Mouse (Mus musculus) myocyte (in vitro differentiated cells): ENCODE data around the gene Fam118b. TPM values are rescaled to one million over a fixed set of nuclear protein-coding genes. Genes with fewer than 3 reads are reported as not detected.

ENCODE experiments used
- H3K27me3 ChIP-seq: one replicate; pipeline ENCODE4 v1.6.1; 2011; ENCODE audit not compliant: control insufficient read depth, insufficient read depth, insufficient read length
- H3K36me3 ChIP-seq: one replicate; pipeline ENCODE4 v1.6.1; 2011; ENCODE audit not compliant: control insufficient read depth, insufficient read depth
- H3K4me2 ChIP-seq: one replicate; pipeline ENCODE4 v1.6.1; 2011; ENCODE audit warnings: low read depth, control low read depth
- H3K4me3 ChIP-seq: one replicate; pipeline ENCODE4 v1.5.1; 2011; ENCODE audit warnings: mild to moderate bottlenecking, control low read depth, moderate library complexity
- H3K79me2 ChIP-seq: one replicate; pipeline ENCODE4 v1.6.1; 2011; ENCODE audit not compliant: control insufficient read depth, insufficient read depth
- H3ac ChIP-seq: one replicate; pipeline ENCODE4 v1.6.1; 2011; ENCODE audit not compliant: control insufficient read depth, insufficient read length
- CEBPB ChIP-seq: IDR thresholded peaks from 2 replicates; pipeline ENCODE4 v1.6.1; 2011; ENCODE audit warnings: mild to moderate bottlenecking, moderate library complexity; ENCODE audit not compliant: poor library complexity, insufficient read depth, severe bottlenecking
- E2F4 ChIP-seq: IDR thresholded peaks from one replicate; pipeline ENCODE4 v1.6.1; 2011; ENCODE audit warnings: mild to moderate bottlenecking, control low read depth, moderate library complexity; ENCODE audit not compliant: insufficient read depth
- MAX ChIP-seq: IDR thresholded peaks from one replicate; pipeline ENCODE4 v1.6.1; 2011; ENCODE audit warnings: low read depth, mild to moderate bottlenecking, control low read depth
- MYOD1 ChIP-seq, 3 experiments: IDR thresholded peaks; one replicate each; pipeline ENCODE4 v1.6.1; 2011; ENCODE audit warnings: control low read depth in 2 of 3, low read depth in 2 of 3, mild to moderate bottlenecking in 2 of 3, moderate library complexity in 1 of 3; ENCODE audit not compliant: insufficient read length in 2 of 3, control insufficient read depth in 1 of 3
- MYOG ChIP-seq, 3 experiments: IDR thresholded peaks; one replicate each; pipeline ENCODE4 v1.6.1; 2011; ENCODE audit warnings: control low read depth in 2 of 3, low read depth in 2 of 3, mild to moderate bottlenecking in 2 of 3; ENCODE audit not compliant: insufficient read length in 2 of 3, control insufficient read depth in 1 of 3, insufficient read depth in 1 of 3
- POLR2A ChIP-seq: IDR thresholded peaks from one replicate; pipeline ENCODE4 v1.6.1; 2011; ENCODE audit warnings: low read depth, mild to moderate bottlenecking, control low read depth, moderate library complexity; ENCODE audit not compliant: insufficient read length
- POLR2AphosphoS2 ChIP-seq: IDR thresholded peaks from one replicate; pipeline ENCODE4 v1.6.1; 2011; ENCODE audit warnings: low read depth, control low read depth; ENCODE audit not compliant: insufficient read length
- REST ChIP-seq: IDR thresholded peaks from one replicate; pipeline ENCODE4 v1.6.1; 2011; ENCODE audit warnings: mild to moderate bottlenecking, control low read depth, moderate library complexity; ENCODE audit not compliant: insufficient read depth, insufficient read length
- SRF ChIP-seq: IDR thresholded peaks from one replicate; pipeline ENCODE4 v1.6.1; 2011; ENCODE audit warnings: low read depth; ENCODE audit not compliant: control insufficient read depth, insufficient read length
- TCF12 ChIP-seq: IDR thresholded peaks from one replicate; pipeline ENCODE4 v1.6.1; 2011; ENCODE audit warnings: mild to moderate bottlenecking, control low read depth; ENCODE audit not compliant: poor library complexity, insufficient read depth, severe bottlenecking
- TCF3 ChIP-seq: IDR thresholded peaks from one replicate; pipeline ENCODE4 v1.6.1; 2011; ENCODE audit warnings: low read depth, control low read depth; ENCODE audit not compliant: insufficient read length
- USF1 ChIP-seq: IDR thresholded peaks from one replicate; pipeline ENCODE4 v1.6.1; 2011; ENCODE audit warnings: low read depth, mild to moderate bottlenecking, control low read depth, moderate library complexity
- polyA plus RNA-seq: library from polyadenylated mRNA; unstranded; fragments of >200 nt; fragmentation: generic; extraction: Trizol; gene quantifications from one replicate; pipeline ENCODE4 v1.2.1, GENCODE M21; 2012; ENCODE audit warnings: missing spikeins

Gene Fam118b
- polyA plus RNA-seq, 1 experiment: 27.1 TPM

GRCm38 (mm10) chr9:35170071-35170470 is 97.5 kb downstream of the Fam118b start:
- no peak for TF ChIP-seq MAX
- no peak for TF ChIP-seq USF1
- TF ChIP-seq SRF: no peak
- TF ChIP-seq E2F4: no peak
- no peak for TF ChIP-seq MYOG (IDR thresholded peaks at IDR 0.05; ENCODE audit: control insufficient read depth in 1 of 3, insufficient read depth in 1 of 3, insufficient read length in 2 of 3, low read depth in 2 of 3)
- no peak for TF ChIP-seq TCF3
- no peak for TF ChIP-seq POLR2A
- TF ChIP-seq POLR2AphosphoS2: no peak
- no peak for TF ChIP-seq TCF12
- TF ChIP-seq REST: no peak
- no peak for TF ChIP-seq MYOD1 (IDR thresholded peaks at IDR 0.05; ENCODE audit: control insufficient read depth in 1 of 3, insufficient read length in 2 of 3, low read depth in 2 of 3)
- TF ChIP-seq CEBPB: no peak
- Histone ChIP-seq H3K4me2 (no peak overlapping the region), H3K4me3 (no peak overlapping the region), H3K27me3 (no peaks in the 10 kb centered on the region), H3ac (no peak overlapping the region), H3K79me2 (peaks cover 7% of the 10 kb centered on the region), H3K36me3 (peaks cover 13% of the 10 kb centered on the region)

Other genes with a start within 250 kb of the Fam118b start
- gene St3gal4, start 148.5 kb downstream of the Fam118b start, polyA plus RNA-seq: 24.0 TPM
- 72.8 TPM for gene Dcps, start 91.7 kb downstream of the Fam118b start, polyA plus RNA-seq
- gene Srpr, start 67.6 kb downstream of the Fam118b start, polyA plus RNA-seq: 103 TPM
- 5.0 TPM for gene Tirap, start 67.5 kb downstream of the Fam118b start, polyA plus RNA-seq
- 18.6 TPM for gene Foxred1, start 56.8 kb downstream of the Fam118b start, polyA plus RNA-seq
- gene Rpusd4, start 60 bp upstream of the Fam118b start, polyA plus RNA-seq: 13.2 TPM
- 49.9 TPM for gene Cdon, start 153.3 kb upstream of the Fam118b start, polyA plus RNA-seq